Mouse (Mus musculus) cerebellum, adult 11-12 months (tissue): Measurements from ENCODE around the gene Ninl.

ENCODE experiments used
- DNase-seq: peaks from one replicate; pipeline ENCODE4 v3.0.0; 2022

Gene Ninl

GRCm38 (mm10) chr2:151039232-151039695 lies at the start of gene Ninl, which contains the start of gene Nanp:
Gene Ninl, minus strand, starts transcription at chr2:151039382.
Gene Nanp, minus strand, starts transcription at chr2:151039398.
- DNase-seq = peak; percentile 96

GRCm38 (mm10) chr2:151056637-151057036 lies 17.5 kb upstream of the Ninl start:
- DNase-seq = no peak

- no peak for DNase-seq
These were observed 1.2 kb upstream of the Ninl start for GRCm38 (mm10) chr2:151040411-151040810.

- DNase-seq = no peak
These were observed 544 bp upstream of the Ninl start for GRCm38 (mm10) chr2:151039726-151040125.

GRCm38 (mm10) chr2:151038811-151039222 lies 365 bp downstream of the Ninl start:
- no peak for DNase-seq

GRCm38 (mm10) chr2:151037876-151038552 lies 1.2 kb downstream of the Ninl start:
- peak; percentile 11 for DNase-seq

GRCm38 (mm10) chr2:151037292-151037691 lies 1.9 kb downstream of the Ninl start:
- DNase-seq = no peak

GRCm38 (mm10) chr2:151036721-151037120 lies 2.5 kb downstream of the Ninl start:
- DNase-seq = no peak

GRCm38 (mm10) chr2:151034435-151034834 lies 4.7 kb downstream of the Ninl start:
- no peak for DNase-seq

GRCm38 (mm10) chr2:151021158-151021557 lies 18.0 kb downstream of the Ninl start:
- DNase-seq = no peak

- no peak for DNase-seq
These were observed 23.9 kb downstream of the Ninl start for GRCm38 (mm10) chr2:151015316-151015715.

- no peak for DNase-seq
These were observed 27.9 kb downstream of the Ninl start for GRCm38 (mm10) chr2:151011273-151011672.

GRCm38 (mm10) chr2:151009515-151010085 lies 29.6 kb downstream of the Ninl start:
- DNase-seq = no peak

- peak; percentile 31 for DNase-seq
These were observed 30.2 kb downstream of the Ninl start for GRCm38 (mm10) chr2:151008939-151009509.

- DNase-seq = no peak
These were observed 30.7 kb downstream of the Ninl start for GRCm38 (mm10) chr2:151008517-151008932.

GRCm38 (mm10) chr2:151008006-151008405 lies 31.2 kb downstream of the Ninl start:
- no peak for DNase-seq

GRCm38 (mm10) chr2:151006281-151006945 lies 32.8 kb downstream of the Ninl start:
- no peak for DNase-seq

- DNase-seq = no peak
These were observed 34.8 kb downstream of the Ninl start for GRCm38 (mm10) chr2:151004390-151004789.

- DNase-seq = no peak
These were observed 35.4 kb downstream of the Ninl start for GRCm38 (mm10) chr2:151003796-151004195.

GRCm38 (mm10) chr2:151001619-151002175 lies 37.5 kb downstream of the Ninl start:
- DNase-seq = no peak

GRCm38 (mm10) chr2:151000402-151001178 lies 38.6 kb downstream of the Ninl start:
- DNase-seq = peak; percentile 34

GRCm38 (mm10) chr2:150999021-150999420 lies 40.2 kb downstream of the Ninl start:
- DNase-seq = no peak
